Mouse (Mus musculus) stomach, embryonic 14.5 days (tissue): Measurements from ENCODE around the gene Ptprr. TPM values are rescaled to one million over a fixed set of nuclear protein-coding genes. Genes with fewer than 3 reads are reported as not detected.

Experiments
- ATAC-seq: fragments of 200-750 bp; cut with Nextera tagmentation; 2 replicates; pipeline ENCODE4 v1.8.0; 2017; ENCODE audit warnings: low read depth, moderate TSS enrichment; ENCODE audit not compliant: insufficient number of reproducible peaks, insufficient read depth, low FRiP score
- H3K27ac ChIP-seq: fragments of 300-500 bp; sonication (generic); 2 replicates; pipeline ENCODE4 v1.5.1; 2014; ENCODE audit warnings: mild to moderate bottlenecking, low read length, moderate library complexity, mixed read lengths
- H3K27me3 ChIP-seq: fragments of 300-500 bp; sonication (generic); 2 replicates; pipeline ENCODE4 v1.6.1; 2014; ENCODE audit warnings: low read length, control low read depth, mixed read lengths; ENCODE audit not compliant: control insufficient read depth, insufficient read depth
- H3K36me3 ChIP-seq: fragments of 300-500 bp; sonication (generic); 2 replicates; pipeline ENCODE4 v1.6.1; 2014; ENCODE audit warnings: mild to moderate bottlenecking, control low read depth, low read length, moderate library complexity, mixed read lengths; ENCODE audit not compliant: control insufficient read depth, insufficient read depth
- H3K4me1 ChIP-seq: fragments of 300-500 bp; sonication (generic); 2 replicates; pipeline ENCODE4 v1.6.1; 2014; ENCODE audit warnings: low read length, control low read depth, mixed read lengths; ENCODE audit not compliant: control insufficient read depth, insufficient read depth
- H3K4me2 ChIP-seq: fragments of 300-500 bp; sonication (generic); replicated peaks from 2 replicates; pipeline ENCODE4 v1.6.1; 2014; ENCODE audit warnings: low read depth, low read length, control low read depth
- H3K4me3 ChIP-seq: fragments of 300-500 bp; sonication (generic); 2 replicates; pipeline ENCODE4 v1.5.1; 2014; ENCODE audit warnings: low read depth, low read length, control low read depth
- H3K9ac ChIP-seq: fragments of 300-500 bp; sonication (generic); replicated peaks from 2 replicates; pipeline ENCODE4 v1.6.1; 2014; ENCODE audit warnings: low read depth, mild to moderate bottlenecking, control low read depth, low read length, moderate library complexity, mixed read lengths
- H3K9me3 ChIP-seq: fragments of 300-500 bp; sonication (generic); 2 replicates; pipeline ENCODE4 v1.6.1; 2016; ENCODE audit warnings: low read depth, low read length, control low read depth; ENCODE audit not compliant: control insufficient read depth
- WGBS: fragments of 180-500 bp; shearing (Covaris S2); extraction: QIAGEN DNeasy Blood & Tissue Kit; methylation state at CpG from one replicate; pipeline ENCODE4 v1.1.7; 2014; 5-methylcytosine and 5-hydroxymethylcytosine counted together
- polyA plus RNA-seq: library from polyadenylated mRNA; unstranded; fragments of >200 nt; fragmentation: Nextera tagmentation; extraction: Ambion mirVana; gene quantifications from 2 replicates; pipeline ENCODE4 v1.2.1, GENCODE M21; 2014

The Ptprr gene
- 2.1 and 2.3 TPM in 2 replicates for polyA plus RNA-seq

GRCm38 (mm10) chr10:116017845-116018479 lies at the start of gene Ptprr:
TSS of gene Ptprr (plus strand) at chr10:116018213.
- H3K27ac ChIP-seq, result no peak within 1 kb of the TSS
- WGBS, result under 1% methylated on average over 19 of the region's 19 CpGs
- H3K9ac ChIP-seq, result no peak within 1 kb of the TSS
- peak within 1 kb of the TSS; percentile 60 for H3K4me2 ChIP-seq
- H3K9me3 ChIP-seq, result no peaks in the 10 kb centered on the region
- no peaks in the 10 kb centered on the region for H3K27me3 ChIP-seq
- H3K4me3 ChIP-seq, result peak within 1 kb of the TSS; percentile 25
- H3K36me3 ChIP-seq, result no peaks in the 10 kb centered on the region
- H3K4me1 ChIP-seq, result peaks cover 9% of the 10 kb centered on the region; the same call in 1 of the 2 replicates
- peak; percentile 83 for ATAC-seq

- no peaks in the 10 kb centered on the region for H3K27me3 ChIP-seq
- H3K27ac ChIP-seq, result no peak overlapping the region
- H3K36me3 ChIP-seq, result no peaks in the 10 kb centered on the region
- no peak overlapping the region for H3K4me3 ChIP-seq
- ATAC-seq, result no peak
- H3K4me2 ChIP-seq, result no peak overlapping the region
- H3K9me3 ChIP-seq, result no peaks in the 10 kb centered on the region
- H3K9ac ChIP-seq, result no peak overlapping the region
- no peaks in the 10 kb centered on the region for H3K4me1 ChIP-seq
- 82% methylated on average over 7 of the region's 7 CpGs for WGBS
Observed at GRCm38 (mm10) chr10:115976345-115976744, 41.7 kb upstream of the Ptprr start.

GRCm38 (mm10) chr10:115978992-115979391 lies 39.0 kb upstream of the Ptprr start:
- 59% methylated on average over 7 of the region's 7 CpGs for WGBS
- Histone ChIP-seq H3K27ac (no peak overlapping the region), H3K36me3 (no peaks in the 10 kb centered on the region), H3K9ac (no peak overlapping the region), H3K4me3 (no peak overlapping the region), H3K27me3 (no peaks in the 10 kb centered on the region), H3K4me1 (no peaks in the 10 kb centered on the region), H3K9me3 (no peaks in the 10 kb centered on the region), H3K4me2 (no peak overlapping the region)
- no peak for ATAC-seq

- Histone ChIP-seq H3K9ac (no peak overlapping the region), H3K4me2 (no peak overlapping the region), H3K4me1 (no peaks in the 10 kb centered on the region), H3K27ac (no peak overlapping the region), H3K9me3 (no peaks in the 10 kb centered on the region), H3K27me3 (no peaks in the 10 kb centered on the region), H3K36me3 (no peaks in the 10 kb centered on the region), H3K4me3 (no peak overlapping the region)
- no peak for ATAC-seq
- WGBS, result 55% methylated on average over 2 of the region's 2 CpGs
Observed at GRCm38 (mm10) chr10:115980018-115980417, 38.0 kb upstream of the Ptprr start.

GRCm38 (mm10) chr10:115984308-115984707 lies 33.7 kb upstream of the Ptprr start:
- H3K4me2 ChIP-seq, result no peak overlapping the region
- H3K4me1 ChIP-seq, result no peaks in the 10 kb centered on the region
- no peak overlapping the region for H3K27ac ChIP-seq
- no peaks in the 10 kb centered on the region for H3K36me3 ChIP-seq
- H3K9me3 ChIP-seq, result no peaks in the 10 kb centered on the region
- H3K4me3 ChIP-seq, result no peak overlapping the region
- 71% methylated on average over 6 of the region's 6 CpGs for WGBS
- no peaks in the 10 kb centered on the region for H3K27me3 ChIP-seq
- no peak overlapping the region for H3K9ac ChIP-seq
- no peak for ATAC-seq

GRCm38 (mm10) chr10:116001838-116002237 lies 16.2 kb upstream of the Ptprr start:
- H3K4me3 ChIP-seq, result no peak overlapping the region
- 67% methylated on average over 8 of the region's 8 CpGs for WGBS
- H3K4me2 ChIP-seq, result no peak overlapping the region
- H3K9me3 ChIP-seq, result no peaks in the 10 kb centered on the region
- H3K9ac ChIP-seq, result no peak overlapping the region
- H3K36me3 ChIP-seq, result no peaks in the 10 kb centered on the region
- ATAC-seq, result no peak
- H3K27me3 ChIP-seq, result no peaks in the 10 kb centered on the region
- no peak overlapping the region for H3K27ac ChIP-seq
- H3K4me1 ChIP-seq, result no peaks in the 10 kb centered on the region

GRCm38 (mm10) chr10:116006675-116007074 lies 11.3 kb upstream of the Ptprr start:
- Histone ChIP-seq H3K27ac (no peak overlapping the region), H3K27me3 (no peaks in the 10 kb centered on the region), H3K4me2 (no peak overlapping the region), H3K4me3 (no peak overlapping the region), H3K9me3 (no peaks in the 10 kb centered on the region), H3K9ac (no peak overlapping the region), H3K36me3 (no peaks in the 10 kb centered on the region), H3K4me1 (no peaks in the 10 kb centered on the region)
- 35% methylated on average over 6 of the region's 6 CpGs for WGBS
- ATAC-seq, result no peak

- Histone ChIP-seq H3K4me2 (peak overlapping the region; percentile 60), H3K9me3 (no peaks in the 10 kb centered on the region), H3K9ac (no peak overlapping the region), H3K4me3 (peak overlapping the region; percentile 25), H3K27ac (no peak overlapping the region), H3K4me1 (peaks cover 9% of the 10 kb centered on the region; the same call in 1 of the 2 replicates), H3K27me3 (no peaks in the 10 kb centered on the region), H3K36me3 (no peaks in the 10 kb centered on the region)
- ATAC-seq, result peak; percentile 44; the same call in 1 of the 2 replicates
- WGBS, result 2% methylated on average over 17 of the region's 17 CpGs
Observed at GRCm38 (mm10) chr10:116018480-116018891, 473 bp downstream of the Ptprr start.
